Mouse (Mus musculus) hindbrain, embryonic 15.5 days (tissue): ENCODE data around the gene Lipo1. TPM values are rescaled to one million over a fixed set of nuclear protein-coding genes. Genes with fewer than 3 reads are reported as not detected.
A peak's percentile ranks its signal among the peaks of the same experiment; 100 is the strongest.
"Not testable (repeated sequence)": the region's sequence is repeated elsewhere in the genome, so short reads cannot be mapped to it uniquely, and the experiment has no call there.

ENCODE experiments used
- ATAC-seq: fragments of 200-750 bp; cut with Nextera tagmentation; 2 replicates; pipeline ENCODE4 v1.8.0; 2017; ENCODE audit warnings: low read depth, moderate number of reproducible peaks, moderate TSS enrichment; ENCODE audit not compliant: low FRiP score
- H3K27ac ChIP-seq: fragments of 300-500 bp; sonication (generic); replicated peaks from 2 replicates; pipeline ENCODE4 v1.5.1; 2015; ENCODE audit warnings: mild to moderate bottlenecking, inconsistent platforms
- H3K27me3 ChIP-seq: fragments of 300-500 bp; sonication (generic); 2 replicates; pipeline ENCODE4 v1.6.1; 2015; ENCODE audit warnings: control low read depth, inconsistent platforms
- H3K36me3 ChIP-seq: fragments of 300-500 bp; sonication (generic); 2 replicates; pipeline ENCODE4 v1.6.1; 2015; ENCODE audit warnings: control low read depth, inconsistent platforms
- H3K4me1 ChIP-seq: fragments of 300-500 bp; sonication (generic); replicated peaks from 2 replicates; pipeline ENCODE4 v1.6.1; 2015; ENCODE audit warnings: control low read depth, inconsistent platforms
- H3K4me2 ChIP-seq: fragments of 300-500 bp; sonication (generic); 2 replicates; pipeline ENCODE4 v1.6.1; 2015; ENCODE audit warnings: moderate library complexity, mild to moderate bottlenecking, inconsistent platforms
- H3K4me3 ChIP-seq: fragments of 300-500 bp; sonication (generic); 2 replicates; pipeline ENCODE4 v1.5.1; 2015; ENCODE audit warnings: mild to moderate bottlenecking, inconsistent platforms
- H3K9ac ChIP-seq: fragments of 300-500 bp; sonication (generic); 2 replicates; pipeline ENCODE4 v1.6.1; 2015; ENCODE audit warnings: inconsistent platforms
- H3K9me3 ChIP-seq: fragments of 300-500 bp; sonication (generic); 2 replicates; pipeline ENCODE4 v1.6.1; 2016; ENCODE audit warnings: control low read depth, inconsistent platforms
- WGBS: fragments of 180-500 bp; shearing (Covaris S2); methylation state at CpG from one replicate; pipeline ENCODE4 v1.1.7; 2015; 5-methylcytosine and 5-hydroxymethylcytosine counted together
- polyA plus RNA-seq: library from polyadenylated mRNA; unstranded; fragments of >200 nt; fragmentation: Nextera tagmentation; extraction: Ambion mirVana; gene quantifications from 2 replicates; pipeline ENCODE4 v1.2.1, GENCODE M21; 2015

The Lipo1 gene
- polyA plus RNA-seq, result 0.07 TPM in 1 of 2 replicates, not detected in the other

DNA sequence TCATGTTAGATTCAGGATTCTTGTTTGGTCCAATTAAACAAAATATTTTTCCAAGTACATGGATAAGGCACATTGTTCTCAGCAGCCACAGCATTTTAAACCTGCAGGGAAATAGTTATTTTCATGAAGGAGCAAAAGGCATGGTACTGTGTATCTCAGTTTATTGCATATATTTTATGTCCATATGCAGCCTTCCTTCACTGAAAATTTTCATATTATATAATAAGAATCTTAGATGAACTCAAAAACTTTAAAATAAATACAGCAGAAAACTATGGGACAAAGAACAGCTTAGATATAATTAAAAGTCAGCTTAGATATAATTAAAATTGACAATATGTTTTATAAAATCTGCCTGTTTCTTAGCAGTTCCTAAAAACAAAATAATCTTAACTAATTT, at the start of gene Lipo1:
Gene Lipo1, minus strand, starts transcription at position 101 of the 400 bp plus-strand sequence.
- H3K4me2 ChIP-seq, H3K27ac ChIP-seq, H3K36me3 ChIP-seq, H3K9ac ChIP-seq, ATAC-seq, H3K4me3 ChIP-seq, H3K4me1 ChIP-seq, H3K27me3 ChIP-seq, H3K9me3 ChIP-seq: not testable (repeated sequence)

DNA sequence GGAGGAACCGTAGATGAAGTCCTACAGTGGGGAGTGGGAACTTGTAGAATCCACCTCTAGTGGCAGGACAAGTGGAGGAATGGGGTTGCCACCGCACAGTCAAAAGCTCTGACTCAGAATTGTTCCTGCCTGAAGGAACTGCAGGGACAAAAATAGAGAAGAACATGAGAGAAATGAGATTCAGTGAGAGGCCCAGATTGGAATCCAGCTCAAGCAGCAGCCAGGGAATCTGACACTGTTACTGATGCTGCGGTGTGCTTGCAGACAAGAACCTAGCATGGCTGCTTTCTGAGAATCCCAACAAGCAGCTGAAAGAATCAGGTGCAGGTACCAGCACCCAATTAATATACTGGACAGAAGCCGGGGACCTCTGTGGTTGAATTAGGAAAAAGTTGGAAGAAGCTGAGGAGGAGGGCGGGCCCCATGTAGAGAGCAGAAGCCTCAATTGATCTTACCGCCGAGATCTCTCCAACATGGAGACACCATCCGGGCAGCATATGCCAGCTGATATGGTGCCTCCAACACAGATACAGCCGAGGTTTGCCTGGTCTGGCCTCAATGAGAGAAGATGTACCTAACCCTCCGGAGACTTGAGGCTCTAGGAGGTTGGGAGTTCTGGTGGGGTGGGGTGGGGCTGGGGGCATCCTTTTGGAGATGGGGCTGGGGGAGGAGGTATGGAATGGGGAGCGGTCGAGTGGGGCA, 532 bp downstream of the Lipo1 start:
- Histone ChIP-seq H3K4me1 (no peaks in the 10 kb centered on the region), H3K9me3 (no peaks in the 10 kb centered on the region), H3K27ac (no peak overlapping the region), H3K36me3 (no peaks in the 10 kb centered on the region), H3K4me3 (no peak overlapping the region), H3K9ac (no peak overlapping the region), H3K27me3 (no peaks in the 10 kb centered on the region), H3K4me2 (no peak overlapping the region)
- WGBS, result 91% methylated on average over 12 of the region's 12 CpGs
- ATAC-seq, result no peak

DNA sequence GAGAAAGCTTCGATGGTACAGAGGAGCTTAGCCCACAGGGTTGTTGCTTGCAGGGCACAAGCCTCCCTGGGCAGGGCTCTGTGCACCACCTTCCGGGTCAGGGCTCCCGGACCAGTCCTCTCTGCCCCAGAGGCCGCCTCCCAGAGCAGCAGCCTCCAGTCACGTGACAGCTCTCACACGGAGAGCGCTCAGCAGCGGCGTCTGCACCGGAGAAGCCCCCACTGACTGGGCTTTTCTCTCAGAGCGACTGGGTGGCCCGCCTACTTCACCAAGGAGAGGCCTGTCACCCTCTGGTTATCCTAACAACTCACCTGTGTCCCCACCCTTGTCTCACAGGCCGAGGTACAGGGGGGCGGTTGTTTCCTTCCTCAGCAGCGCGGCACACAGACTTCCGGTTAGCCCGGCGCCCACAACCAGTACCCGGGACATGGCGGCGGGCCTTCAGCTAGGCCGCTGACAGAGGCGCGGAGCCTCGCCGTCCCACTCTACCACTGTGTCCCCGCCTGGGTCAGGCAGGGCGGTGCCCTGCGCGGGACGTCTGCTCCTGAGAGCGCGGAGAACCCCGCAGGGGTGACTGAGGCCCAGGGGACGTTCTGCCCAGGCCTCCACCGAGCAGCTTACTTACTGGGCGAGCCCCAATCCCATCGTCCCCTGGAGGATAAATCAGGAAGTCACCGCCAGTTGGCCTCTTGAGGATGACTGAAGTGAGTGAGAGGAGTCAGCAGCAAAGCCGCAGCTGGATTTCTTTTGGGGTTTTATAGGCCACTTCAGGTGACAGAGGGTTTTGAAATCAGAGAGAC, 25.8 kb downstream of the Lipo1 start, which contains the start of gene Lipo3:
Gene Lipo3, minus strand, starts transcription at position 665 of the 800 bp plus-strand sequence.
- peak within 1 kb of the TSS; percentile 28 for H3K4me3 ChIP-seq
- not testable (repeated sequence) for H3K27me3 ChIP-seq, H3K9ac ChIP-seq, H3K36me3 ChIP-seq, H3K27ac ChIP-seq, H3K9me3 ChIP-seq, H3K4me1 ChIP-seq
- peak within 1 kb of the TSS; percentile 49 for H3K4me2 ChIP-seq
- WGBS, result 40% methylated on average over 13 of the region's 41 CpGs
- peak; percentile 95 for ATAC-seq

DNA sequence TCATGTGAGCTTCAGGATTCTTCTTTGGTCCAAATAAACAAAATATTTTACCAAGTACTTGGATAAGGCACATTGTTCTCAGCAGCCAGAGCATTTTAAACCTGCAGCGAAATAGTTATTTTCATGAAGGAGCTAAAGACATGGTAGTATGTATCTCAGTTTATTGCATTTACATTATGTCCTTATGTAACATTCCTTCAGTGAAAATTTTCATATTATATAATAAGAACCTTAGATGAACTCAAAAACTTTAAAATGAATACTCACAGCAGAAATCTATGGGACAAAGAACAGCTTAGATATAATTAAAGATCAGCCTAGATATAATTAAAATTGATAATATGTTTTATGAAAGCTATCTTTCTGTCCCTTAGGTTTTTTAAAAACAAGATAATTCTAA, 36.0 kb downstream of the Lipo1 start, which contains the start of gene Lipo2:
Gene Lipo2, minus strand, starts transcription at position 101 of the 400 bp plus-strand sequence.
- 96% methylated on average over 1 of the region's 1 CpGs for WGBS

More for the DNA sequence above, 36.0 kb downstream of the Lipo1 start, which contains the start of gene Lipo2:
- not testable (repeated sequence) for H3K9me3 ChIP-seq, H3K4me2 ChIP-seq, H3K4me3 ChIP-seq, H3K36me3 ChIP-seq, H3K27ac ChIP-seq, H3K9ac ChIP-seq, H3K4me1 ChIP-seq, H3K27me3 ChIP-seq, ATAC-seq

Other genes starting within 250 kb of the Lipo1 start
- gene Gm8978, start 162.2 kb downstream of the Lipo1 start, polyA plus RNA-seq, result not detected in 2 replicates
- gene Lipo2, start 36.1 kb downstream of the Lipo1 start, polyA plus RNA-seq, result 0.50 and 0.53 TPM in 2 replicates
- gene Lipo3, start 25.5 kb downstream of the Lipo1 start, polyA plus RNA-seq, result 11.6 and 13.0 TPM in 2 replicates
- not detected in 2 replicates for gene Lipf, start 173.7 kb upstream of the Lipo1 start, polyA plus RNA-seq
- gene Lipk, start 220.8 kb upstream of the Lipo1 start, polyA plus RNA-seq, result not detected in 2 replicates